Mouse (Mus musculus): ENCODE results near the gene Txnrd3. TPM values are rescaled to one million over a fixed set of nuclear protein-coding genes. Genes with fewer than 3 reads are reported as not detected.

The Txnrd3 gene
- polyA plus RNA-seq (2014; fragmentation: Nextera tagmentation; extraction: Ambion mirVana) = 10.8 and 11.3 TPM in 2 replicates

DNA sequence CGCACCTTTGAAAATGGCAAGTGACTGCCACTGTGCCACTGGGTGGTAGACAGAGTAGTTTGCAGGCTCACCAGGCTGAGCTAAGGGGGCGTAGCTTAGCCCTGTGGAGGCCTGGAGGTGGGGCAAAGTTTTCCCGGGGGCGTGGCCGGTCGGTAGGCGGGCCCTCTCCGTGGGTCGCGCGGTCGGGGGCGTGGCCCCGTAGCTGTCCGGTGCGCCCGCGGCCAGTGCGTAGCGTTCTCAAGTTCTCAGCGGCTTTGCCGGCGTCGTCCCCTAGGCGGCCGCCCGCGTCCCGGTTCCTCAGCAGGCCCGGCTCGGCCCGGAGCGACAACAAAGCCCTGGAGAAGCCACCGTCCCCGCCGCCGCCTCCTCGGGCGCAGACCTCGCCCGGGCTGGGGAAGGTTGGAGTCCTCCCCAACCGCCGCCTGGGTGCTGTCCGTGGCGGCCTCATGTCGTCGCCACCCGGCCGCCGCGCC is at the start of gene Txnrd3:
Gene Txnrd3 (plus strand): TSS at position 191 of the 473 bp plus-strand sequence.
- H3K9me3 ChIP-seq (replicated peaks; ENCODE audit: control insufficient read depth, low read length) = no peaks in the 10 kb centered on the region
- under 1% methylated on average over 50 of the region's 51 CpGs for WGBS

DNA sequence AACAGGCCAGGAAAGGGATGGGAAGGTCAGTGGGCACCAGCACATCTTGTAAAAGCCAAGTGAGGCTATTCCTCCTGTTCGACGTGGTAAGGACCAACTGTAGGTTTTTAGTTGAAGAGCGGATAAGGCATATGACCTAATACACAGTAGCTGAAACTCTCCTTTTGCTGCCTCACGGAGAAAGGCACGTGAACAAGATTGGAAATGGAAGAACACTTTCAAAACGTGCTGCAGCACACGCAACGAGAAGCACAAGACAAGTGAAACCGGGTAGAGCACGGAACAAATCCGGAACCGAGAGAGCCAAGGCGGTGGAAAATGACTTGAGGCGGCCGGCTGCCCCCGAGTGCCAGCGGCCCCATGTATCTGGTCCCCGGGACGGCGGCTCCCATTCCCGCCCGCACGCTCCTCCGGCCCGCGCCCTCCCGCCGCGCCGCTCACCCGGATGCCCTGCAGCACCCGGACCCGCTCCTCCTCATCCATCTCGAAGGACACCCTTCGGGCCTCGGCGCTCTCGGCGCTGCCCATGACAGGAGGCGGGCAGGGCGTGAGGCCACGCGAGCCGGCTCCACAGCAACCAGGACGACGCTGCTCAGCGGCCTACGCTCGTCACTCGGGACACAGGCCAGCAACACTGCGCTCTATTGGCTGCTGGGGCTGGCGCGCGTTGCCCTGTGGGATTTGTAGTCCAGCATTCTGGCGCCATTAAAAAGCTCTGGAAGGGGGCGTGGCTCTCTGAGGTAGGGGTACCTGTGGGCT is 48.6 kb upstream of the Txnrd3 start, which contains the start of gene Chchd6:
Gene Chchd6 (minus strand): TSS at position 635 of the 759 bp plus-strand sequence.
- under 1% methylated on average over 55 of the region's 56 CpGs for WGBS

More for the DNA sequence above, at the start of gene Txnrd3:
- Histone ChIP-seq H3K4me2 (ENCODE audit: low read depth, low read length) (peak within 1 kb of the TSS; percentile 85), H3K36me3 (replicated peaks; ENCODE audit: control insufficient read depth, insufficient read depth, low read depth, low read length) (no peaks in the 10 kb centered on the region), H3K9ac (replicated peaks; ENCODE audit: low read length) (peak within 1 kb of the TSS; percentile 60), H3K27ac (replicated peaks; ENCODE audit: low read depth, low read length) (peak within 1 kb of the TSS; percentile 56), H3K4me1 (ENCODE audit: control insufficient read depth, insufficient read depth, low read length) (no peaks in the 10 kb centered on the region), H3K27me3 (ENCODE audit: control insufficient read depth, insufficient read depth, low read length) (no peaks in the 10 kb centered on the region), H3K4me3 (ENCODE audit: low read depth, low read length) (peak within 1 kb of the TSS; percentile 67)
- DNase-seq (ENCODE audit: low spot score) (peak; percentile 91), ATAC-seq (replicated peaks; ENCODE audit: insufficient number of reproducible peaks, low FRiP score, low TSS enrichment, low read depth) (peak; percentile 82)

DNA sequence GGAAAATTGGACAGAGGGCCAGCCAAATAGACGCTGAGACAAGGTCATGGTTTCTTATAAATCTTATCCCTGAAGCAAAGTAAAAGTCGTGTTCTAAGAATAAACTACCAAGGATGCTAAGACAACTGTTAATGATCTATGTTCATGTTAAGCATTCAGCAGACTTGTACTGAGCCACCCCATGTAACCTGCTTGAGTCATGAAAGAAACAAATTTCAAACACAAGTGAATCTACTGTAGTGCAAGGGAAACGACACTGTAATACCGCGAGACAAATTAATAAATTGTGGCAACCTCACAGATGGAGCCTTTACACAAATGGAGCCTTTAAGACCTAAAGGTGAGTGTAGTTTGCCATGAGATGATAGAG is 48.0 kb upstream of the Txnrd3 start:
- ATAC-seq (replicated peaks; ENCODE audit: insufficient number of reproducible peaks, low FRiP score, low TSS enrichment, low read depth) = no peak
- Histone ChIP-seq H3K4me2 (ENCODE audit: low read depth, low read length) (no peak overlapping the region), H3K36me3 (replicated peaks; ENCODE audit: control insufficient read depth, insufficient read depth, low read depth, low read length) (no peaks in the 10 kb centered on the region), H3K27me3 (ENCODE audit: control insufficient read depth, insufficient read depth, low read length) (no peaks in the 10 kb centered on the region), H3K4me1 (ENCODE audit: control insufficient read depth, insufficient read depth, low read length) (no peaks in the 10 kb centered on the region; the same call in 1 of the 2 replicates), H3K9me3 (replicated peaks; ENCODE audit: control insufficient read depth, low read length) (no peaks in the 10 kb centered on the region), H3K4me3 (ENCODE audit: low read depth, low read length) (no peak overlapping the region), H3K27ac (replicated peaks; ENCODE audit: low read depth, low read length) (no peak overlapping the region), H3K9ac (replicated peaks; ENCODE audit: low read length) (no peak overlapping the region)
- 28% methylated on average over 5 of the region's 5 CpGs for WGBS
- DNase-seq (ENCODE audit: low spot score) = no peak

More for the DNA sequence above, 48.6 kb upstream of the Txnrd3 start, which contains the start of gene Chchd6:
- Histone ChIP-seq H3K9me3 (replicated peaks; ENCODE audit: control insufficient read depth, low read length) (no peaks in the 10 kb centered on the region), H3K36me3 (replicated peaks; ENCODE audit: control insufficient read depth, insufficient read depth, low read depth, low read length) (no peaks in the 10 kb centered on the region), H3K4me3 (ENCODE audit: low read depth, low read length) (peak within 1 kb of the TSS; percentile 68), H3K9ac (replicated peaks; ENCODE audit: low read length) (peak within 1 kb of the TSS; percentile 73), H3K27me3 (ENCODE audit: control insufficient read depth, insufficient read depth, low read length) (no peaks in the 10 kb centered on the region), H3K4me1 (ENCODE audit: control insufficient read depth, insufficient read depth, low read length) (no peaks in the 10 kb centered on the region; the same call in 1 of the 2 replicates), H3K27ac (replicated peaks; ENCODE audit: low read depth, low read length) (no peak within 1 kb of the TSS), H3K4me2 (ENCODE audit: low read depth, low read length) (peak within 1 kb of the TSS; percentile 81)
- DNase-seq (ENCODE audit: low spot score) (peak; percentile 96), ATAC-seq (replicated peaks; ENCODE audit: insufficient number of reproducible peaks, low FRiP score, low TSS enrichment, low read depth) (peak; percentile 100)

DNA sequence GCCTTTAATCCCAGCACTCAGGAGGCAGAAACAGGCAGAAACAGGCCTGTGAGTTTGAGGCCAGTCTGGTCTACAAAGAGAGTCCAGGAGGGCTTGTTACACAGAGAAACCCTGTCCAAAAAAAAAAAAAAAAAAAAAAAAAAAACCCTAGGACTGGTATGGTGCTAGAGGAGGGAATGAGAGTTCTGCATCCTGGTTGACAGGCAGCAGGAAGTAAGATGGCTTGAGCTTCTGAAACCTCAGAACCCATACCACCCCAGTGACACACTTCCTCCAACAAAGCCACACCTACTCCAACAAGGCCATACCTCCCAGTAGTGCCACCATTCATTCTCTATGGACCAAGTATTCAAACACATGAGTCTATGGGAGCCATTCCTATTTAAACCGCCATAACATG is 47.3 kb upstream of the Txnrd3 start:
- Histone ChIP-seq H3K4me3 (ENCODE audit: low read depth, low read length) (no peak overlapping the region), H3K27ac (replicated peaks; ENCODE audit: low read depth, low read length) (no peak overlapping the region), H3K4me2 (ENCODE audit: low read depth, low read length) (no peak overlapping the region), H3K9me3 (replicated peaks; ENCODE audit: control insufficient read depth, low read length) (no peaks in the 10 kb centered on the region), H3K4me1 (ENCODE audit: control insufficient read depth, insufficient read depth, low read length) (no peaks in the 10 kb centered on the region; the same call in 1 of the 2 replicates), H3K9ac (replicated peaks; ENCODE audit: low read length) (no peak overlapping the region), H3K36me3 (replicated peaks; ENCODE audit: control insufficient read depth, insufficient read depth, low read depth, low read length) (no peaks in the 10 kb centered on the region), H3K27me3 (ENCODE audit: control insufficient read depth, insufficient read depth, low read length) (no peaks in the 10 kb centered on the region)
- DNase-seq (ENCODE audit: low spot score) (no peak), ATAC-seq (replicated peaks; ENCODE audit: insufficient number of reproducible peaks, low FRiP score, low TSS enrichment, low read depth) (no peak)
- WGBS = 91% methylated on average over 1 of the region's 1 CpGs

DNA sequence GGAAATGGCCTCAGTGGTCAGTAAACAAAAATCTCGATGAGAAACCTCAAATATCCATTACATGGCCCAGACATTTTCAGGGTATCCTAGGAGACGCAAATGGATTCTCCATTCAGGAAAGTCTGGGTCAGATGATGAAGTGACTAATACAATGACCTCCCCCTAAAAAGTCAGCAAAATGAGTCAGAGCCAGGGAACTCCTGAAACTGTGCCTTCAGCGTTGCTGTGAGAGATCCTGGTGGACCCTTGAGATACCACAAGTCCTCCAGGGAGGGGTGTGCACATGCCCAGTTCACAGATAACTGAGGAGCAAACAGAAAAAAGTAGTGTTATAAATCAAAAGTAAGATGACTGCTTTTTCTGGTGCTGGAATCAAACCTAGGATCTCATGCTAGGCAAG is 37.7 kb upstream of the Txnrd3 start:
- H3K27me3 ChIP-seq (ENCODE audit: control insufficient read depth, insufficient read depth, low read length) = no peaks in the 10 kb centered on the region
- 72% methylated on average over 3 of the region's 3 CpGs for WGBS
- no peak for ATAC-seq (replicated peaks; ENCODE audit: insufficient number of reproducible peaks, low FRiP score, low TSS enrichment, low read depth)

DNA sequence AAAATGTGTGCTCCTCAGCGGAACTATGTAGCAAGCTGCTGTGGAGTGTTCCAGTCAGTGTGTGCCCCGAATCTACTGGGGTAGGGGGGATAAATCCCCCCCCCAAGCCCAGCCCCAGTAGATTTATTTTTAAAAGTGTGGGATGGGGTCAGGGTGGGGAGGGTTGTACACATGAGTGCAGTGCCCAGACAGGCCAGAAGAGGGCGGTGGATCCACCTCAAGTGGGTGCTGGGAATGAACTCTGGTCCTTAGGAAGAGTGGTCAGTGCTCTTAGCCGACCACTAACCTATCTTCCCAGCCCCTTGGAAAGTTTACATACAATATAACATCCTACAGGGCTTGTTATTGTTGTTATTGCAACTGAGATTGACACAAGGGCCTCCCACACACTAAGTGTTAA is 35.8 kb upstream of the Txnrd3 start:
- H3K4me3 ChIP-seq (ENCODE audit: low read depth, low read length) = no peak overlapping the region

More for the DNA sequence above, 37.7 kb upstream of the Txnrd3 start:
- no peaks in the 10 kb centered on the region for H3K36me3 ChIP-seq (replicated peaks; ENCODE audit: control insufficient read depth, insufficient read depth, low read depth, low read length)
- H3K9me3 ChIP-seq (replicated peaks; ENCODE audit: control insufficient read depth, low read length) = no peaks in the 10 kb centered on the region
- H3K4me3 ChIP-seq (ENCODE audit: low read depth, low read length) = no peak overlapping the region
- no peak for DNase-seq (ENCODE audit: low spot score)
- H3K4me2 ChIP-seq (ENCODE audit: low read depth, low read length) = no peak overlapping the region
- no peak overlapping the region for H3K9ac ChIP-seq (replicated peaks; ENCODE audit: low read length)
- no peak overlapping the region for H3K27ac ChIP-seq (replicated peaks; ENCODE audit: low read depth, low read length)
- no peaks in the 10 kb centered on the region for H3K4me1 ChIP-seq (ENCODE audit: control insufficient read depth, insufficient read depth, low read length)

DNA sequence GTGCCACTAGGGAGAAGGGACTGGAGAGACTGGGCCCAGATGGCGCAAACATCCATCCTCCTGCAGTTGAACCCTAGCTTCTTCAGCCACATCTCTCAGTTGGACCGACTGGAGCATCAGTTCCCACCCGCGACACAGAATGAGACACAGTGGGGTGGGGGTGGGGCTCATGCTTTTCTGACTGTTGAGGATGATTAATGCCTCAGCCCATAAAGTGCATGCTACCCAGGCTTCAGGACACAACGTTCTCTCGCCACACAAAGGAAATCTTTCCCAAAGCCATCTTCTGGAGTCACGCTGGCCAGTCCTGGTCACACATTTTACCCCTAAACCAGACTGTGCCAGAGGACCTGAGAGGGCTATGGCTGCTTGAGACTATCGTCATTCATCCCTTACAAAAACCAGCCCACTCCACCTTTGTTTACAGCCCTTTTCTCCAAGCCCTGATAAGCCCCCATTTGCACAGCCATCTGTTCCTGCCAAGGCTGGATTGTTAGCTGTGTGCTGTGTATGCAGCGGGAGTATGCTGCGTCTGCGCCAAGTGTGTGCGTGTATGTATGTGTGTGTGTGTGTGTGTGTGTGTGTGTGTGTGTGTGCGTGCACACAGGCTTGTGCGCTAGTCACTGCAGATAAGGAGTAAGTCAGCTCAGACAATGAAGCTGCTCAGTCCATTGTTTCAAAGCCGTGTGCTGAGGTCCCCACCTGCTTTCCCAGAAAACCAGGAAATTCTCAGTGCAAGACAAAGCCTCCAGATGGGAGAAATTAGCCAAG is 30.3 kb upstream of the Txnrd3 start:
- Histone ChIP-seq H3K9me3 (replicated peaks; ENCODE audit: control insufficient read depth, low read length) (no peaks in the 10 kb centered on the region), H3K4me2 (ENCODE audit: low read depth, low read length) (no peak overlapping the region), H3K36me3 (replicated peaks; ENCODE audit: control insufficient read depth, insufficient read depth, low read depth, low read length) (no peaks in the 10 kb centered on the region), H3K4me1 (ENCODE audit: control insufficient read depth, insufficient read depth, low read length) (no peaks in the 10 kb centered on the region; the same call in 1 of the 2 replicates), H3K4me3 (ENCODE audit: low read depth, low read length) (no peak overlapping the region), H3K27me3 (ENCODE audit: control insufficient read depth, insufficient read depth, low read length) (no peaks in the 10 kb centered on the region), H3K9ac (replicated peaks; ENCODE audit: low read length) (no peak overlapping the region), H3K27ac (replicated peaks; ENCODE audit: low read depth, low read length) (no peak overlapping the region)
- DNase-seq (ENCODE audit: low spot score) (peak; percentile 66), ATAC-seq (replicated peaks; ENCODE audit: insufficient number of reproducible peaks, low FRiP score, low TSS enrichment, low read depth) (peak; percentile 89)
- 69% methylated on average over 15 of the region's 15 CpGs for WGBS

More for the DNA sequence above, 35.8 kb upstream of the Txnrd3 start:
- Histone ChIP-seq H3K4me2 (ENCODE audit: low read depth, low read length) (no peak overlapping the region), H3K9ac (replicated peaks; ENCODE audit: low read length) (no peak overlapping the region), H3K27me3 (ENCODE audit: control insufficient read depth, insufficient read depth, low read length) (no peaks in the 10 kb centered on the region), H3K36me3 (replicated peaks; ENCODE audit: control insufficient read depth, insufficient read depth, low read depth, low read length) (no peaks in the 10 kb centered on the region), H3K9me3 (replicated peaks; ENCODE audit: control insufficient read depth, low read length) (no peaks in the 10 kb centered on the region), H3K27ac (replicated peaks; ENCODE audit: low read depth, low read length) (no peak overlapping the region), H3K4me1 (ENCODE audit: control insufficient read depth, insufficient read depth, low read length) (no peaks in the 10 kb centered on the region)
- ATAC-seq (replicated peaks; ENCODE audit: insufficient number of reproducible peaks, low FRiP score, low TSS enrichment, low read depth) = no peak
- DNase-seq (ENCODE audit: low spot score) = no peak
- 56% methylated on average over 4 of the region's 4 CpGs for WGBS

All from embryonic facial prominence, embryonic 11.5 days (tissue).